Mouse (Mus musculus): ENCODE results near the gene Fgfrl1.
"Not testable (repeated sequence)": the region's sequence is repeated elsewhere in the genome, so short reads cannot be mapped to it uniquely, and the experiment has no call there.

Fgfrl1 gene

GRCm38 (mm10) chr5:108751258-108751657, 59.1 kb downstream of the Fgfrl1 start:
- not testable (repeated sequence) for DNase-seq (ENCODE audit: low read depth, low spot score)
